Mouse (Mus musculus) CD8-positive naive resting alpha-beta T cell, adult 2 months (primary cell): ENCODE measurements around the gene Amz2.

ENCODE experiments used
- DNase-seq, 2 experiments: peaks; one replicate each; pipeline ENCODE4 v3.0.0; 2022; ENCODE audit warnings: low read depth in 2 of 2, low spot score in 2 of 2

Gene Amz2

DNA sequence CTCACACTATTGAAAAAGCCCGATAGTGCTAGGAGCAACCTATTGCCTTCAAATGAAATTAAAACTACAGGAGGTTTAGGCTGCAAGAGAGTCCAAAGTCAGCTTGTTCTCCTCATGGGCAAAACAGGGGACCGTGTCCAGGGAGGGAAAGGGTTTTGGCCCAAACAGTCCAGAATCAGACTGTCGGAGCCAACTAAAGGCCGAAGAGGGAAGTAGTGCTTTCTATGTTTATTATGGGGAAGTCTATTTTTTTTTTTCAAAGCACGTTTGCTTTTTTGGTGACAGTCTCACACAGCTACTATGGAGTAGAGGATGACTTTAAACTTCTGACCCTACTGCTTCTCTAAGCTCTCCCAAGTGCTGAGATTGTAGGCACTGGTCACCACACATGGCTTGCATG is 42.4 kb downstream of the Amz2 start:
- DNase-seq = no peak

DNA sequence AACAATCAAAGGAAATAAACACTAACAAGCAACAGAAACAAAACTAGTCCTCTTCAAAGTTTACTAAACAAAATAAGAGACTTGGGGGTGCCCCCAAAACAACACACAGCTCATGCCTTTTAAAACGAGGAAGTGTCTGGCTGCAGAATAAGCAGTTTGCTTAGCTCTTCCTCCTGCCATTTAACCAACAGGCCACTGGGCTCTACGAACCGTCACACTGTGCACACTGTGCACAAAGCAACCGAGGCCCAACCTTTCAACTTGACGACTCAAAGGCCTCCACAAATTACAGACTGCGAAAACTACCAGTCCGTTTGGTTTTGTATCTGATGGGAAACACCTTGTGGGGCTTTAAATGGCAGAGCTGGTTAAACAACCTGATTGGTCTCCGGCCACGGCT is 44.4 kb downstream of the Amz2 start:
- DNase-seq = no peak

DNA sequence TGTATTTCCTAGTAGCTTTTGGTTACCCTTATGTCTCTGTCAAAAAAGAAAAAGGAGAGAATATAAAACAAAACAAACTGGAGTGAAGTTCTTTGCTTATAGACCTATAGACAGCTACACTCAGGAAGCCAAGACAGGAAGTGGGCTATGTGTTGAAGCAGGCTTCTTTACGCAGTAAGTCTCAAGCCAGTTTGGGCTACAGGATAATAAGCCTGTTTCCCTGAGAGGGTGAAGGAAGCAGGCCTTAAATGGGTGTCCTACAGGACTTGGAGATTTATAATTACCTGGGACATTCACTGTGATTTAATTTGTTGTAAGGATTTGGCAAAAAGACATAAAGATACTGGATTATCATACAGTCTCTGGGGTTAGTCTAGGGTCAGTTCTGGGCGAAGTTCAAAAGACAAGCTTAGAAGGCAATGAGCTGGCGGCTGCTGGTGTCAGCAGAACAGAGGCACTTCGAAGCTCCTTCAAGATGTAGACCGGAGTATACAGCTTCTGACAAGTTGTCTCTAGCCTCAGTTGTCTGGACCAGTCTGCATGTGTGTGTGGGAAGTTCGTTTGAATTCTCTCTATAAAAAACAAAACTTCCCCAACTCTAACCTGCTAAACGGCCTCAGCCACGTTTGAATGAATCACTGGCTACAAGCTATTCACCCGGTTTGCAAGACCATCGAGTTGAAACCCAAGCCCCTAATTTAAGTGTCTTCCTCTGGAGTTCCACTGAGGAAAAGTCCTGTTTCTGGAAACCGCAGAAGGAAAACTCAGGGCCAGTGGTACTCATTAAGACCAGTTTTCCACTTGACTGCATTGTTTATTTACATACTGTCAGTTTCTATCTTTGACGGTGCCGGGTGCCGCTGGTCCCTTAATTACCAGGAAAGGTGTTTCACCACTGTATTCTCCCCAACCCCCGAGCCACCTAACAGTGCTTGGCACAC is 45.4 kb downstream of the Amz2 start:
- DNase-seq = peak in 1 of 2 experiments; percentile 38

DNA sequence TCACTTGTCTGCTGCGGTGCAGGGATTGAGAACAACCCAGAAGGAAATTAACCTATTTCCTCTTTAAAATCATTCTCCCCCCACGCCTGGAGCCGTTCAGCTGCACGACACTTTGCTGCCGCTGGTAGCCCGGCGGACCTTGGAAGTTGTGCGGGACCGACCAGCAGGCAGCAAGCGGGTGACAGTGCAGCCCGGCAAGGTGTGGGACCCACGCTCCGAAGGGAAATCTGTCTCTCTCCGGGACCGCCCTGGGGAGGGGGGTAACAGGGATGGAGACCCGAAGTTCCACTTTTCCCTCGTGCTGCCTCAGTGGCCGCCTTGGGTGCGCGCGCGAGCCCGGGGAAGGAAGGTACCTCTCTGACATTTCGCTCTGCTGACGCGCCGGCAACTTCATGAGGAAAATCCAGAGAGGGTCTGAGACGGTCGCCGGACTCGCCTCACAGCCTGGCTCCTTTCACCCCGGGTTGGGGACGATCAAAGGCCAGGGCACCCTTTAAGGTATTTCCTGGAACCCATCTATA is 46.5 kb downstream of the Amz2 start:
- DNase-seq = peak; percentile 30 to 36

DNA sequence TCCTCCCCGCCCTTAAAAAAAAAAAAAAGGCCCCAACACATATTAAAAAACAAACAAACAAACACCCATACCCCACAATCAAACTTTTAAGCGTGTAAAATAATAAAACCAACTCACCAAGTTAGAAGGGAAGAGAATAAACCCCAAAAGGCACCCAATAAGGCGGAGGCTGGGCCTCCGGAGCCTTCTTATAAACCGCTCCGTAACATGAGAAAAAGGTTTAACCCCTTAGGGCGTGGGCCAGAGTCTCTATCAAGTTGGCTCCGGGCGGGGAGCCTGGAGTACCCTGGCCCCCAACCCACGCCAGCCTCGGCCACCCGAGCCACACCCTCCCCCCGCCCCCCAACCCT is 47.0 kb downstream of the Amz2 start:
- DNase-seq = no peak

DNA sequence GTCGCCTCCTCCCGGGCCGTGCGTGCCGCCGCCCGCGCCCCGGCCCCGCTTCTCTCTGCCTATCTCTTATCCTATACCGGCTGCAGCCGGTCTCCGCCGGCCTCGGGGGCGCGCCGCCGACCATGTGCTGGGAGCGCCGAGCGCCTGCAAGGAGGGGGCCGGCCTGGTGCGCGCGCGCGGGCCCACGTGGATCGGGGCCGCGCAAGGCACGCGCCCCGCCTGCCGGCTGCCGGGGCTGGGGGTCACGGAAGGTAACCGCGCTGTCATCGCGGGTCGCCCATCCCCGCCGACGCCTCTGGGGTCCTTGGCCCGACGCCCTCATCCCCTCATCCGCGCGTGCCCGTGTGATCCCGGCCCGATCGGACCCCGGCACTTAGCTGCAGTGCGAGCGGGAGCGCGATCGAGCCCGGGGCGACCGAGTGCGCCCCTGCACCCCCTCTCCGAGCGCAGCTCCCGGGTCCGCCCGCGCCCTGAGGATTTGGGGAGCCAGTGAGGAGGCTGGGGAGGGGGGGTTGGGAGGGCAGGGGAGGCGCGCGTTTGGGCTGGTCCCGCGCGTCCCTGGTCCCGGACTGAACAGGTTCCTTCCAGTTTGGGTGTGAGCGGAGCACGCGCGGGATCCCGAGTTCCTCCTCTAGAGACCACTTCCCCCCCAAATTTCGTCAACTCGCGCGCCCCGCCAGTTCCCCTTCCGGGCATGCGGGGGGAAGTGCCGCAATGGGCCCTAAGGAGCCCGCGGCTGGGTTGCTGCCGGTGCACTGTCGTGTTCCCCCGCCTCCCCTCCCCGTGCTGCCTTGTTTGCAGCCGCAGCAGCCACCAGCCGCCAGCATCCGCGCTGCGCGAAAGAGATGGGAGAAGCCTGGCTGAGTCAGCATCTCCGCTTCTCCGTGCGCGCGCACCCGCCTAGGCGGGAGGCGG is 47.7 kb downstream of the Amz2 start, which contains the start of the genes Arsg and Slc16a6:
Gene Arsg (plus strand): TSS at position 204 of the 915 bp plus-strand sequence.
Gene Slc16a6 (minus strand): TSS at position 428 of the 915 bp plus-strand sequence.
- DNase-seq = peak; percentile 87 to 90

DNA sequence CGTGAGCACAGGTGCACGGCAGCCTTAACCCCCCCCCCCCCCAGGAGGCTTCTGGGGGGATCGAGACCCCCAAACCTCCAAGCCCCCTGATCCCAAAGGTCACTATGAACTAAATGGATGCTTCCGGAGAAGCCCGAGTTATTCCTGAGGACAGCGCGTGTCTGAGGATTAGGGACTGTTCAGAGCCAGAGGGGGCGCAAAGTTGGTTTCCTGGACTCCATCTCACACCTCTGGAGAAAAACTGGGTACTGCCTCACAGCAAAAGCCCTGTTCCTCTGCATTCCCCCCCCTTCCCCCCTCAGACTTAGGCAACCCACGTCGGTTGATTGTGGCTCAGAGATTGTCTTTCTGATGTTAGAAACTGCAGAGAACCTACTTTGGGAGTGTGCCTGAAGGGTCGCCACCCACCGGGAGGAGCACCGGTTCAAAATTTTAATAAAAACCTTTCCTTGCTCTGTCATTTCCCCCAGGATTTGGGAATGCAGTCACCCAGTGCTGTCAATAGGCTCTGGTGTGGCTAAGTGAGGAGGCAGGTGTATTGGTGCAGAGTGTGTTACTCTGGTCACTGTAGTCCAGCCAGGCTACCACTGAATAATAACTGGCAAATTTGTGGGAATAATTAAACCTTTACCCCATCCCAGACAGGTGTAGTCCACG is 48.5 kb downstream of the Amz2 start:
- no peak for DNase-seq

DNA sequence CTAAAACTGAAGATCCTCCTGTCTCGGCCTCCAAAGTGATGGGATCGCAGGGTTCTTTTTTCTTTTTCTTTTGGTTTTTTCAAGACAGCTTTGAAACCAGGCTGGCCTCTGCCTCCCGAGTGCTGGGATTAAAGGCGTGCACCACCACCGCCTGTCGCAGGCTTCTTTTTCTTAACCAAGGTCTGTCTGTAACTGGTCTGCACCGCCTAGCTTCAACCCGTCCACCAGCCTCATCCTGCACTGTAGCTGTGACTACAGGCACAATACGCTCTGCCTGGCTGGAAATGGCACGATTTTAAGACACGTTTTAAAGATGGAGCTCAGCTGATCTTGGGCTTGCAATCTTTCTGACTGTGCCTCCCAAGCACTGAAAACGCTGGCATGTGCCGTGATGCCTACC is 49.1 kb downstream of the Amz2 start:
- DNase-seq = no peak

DNA sequence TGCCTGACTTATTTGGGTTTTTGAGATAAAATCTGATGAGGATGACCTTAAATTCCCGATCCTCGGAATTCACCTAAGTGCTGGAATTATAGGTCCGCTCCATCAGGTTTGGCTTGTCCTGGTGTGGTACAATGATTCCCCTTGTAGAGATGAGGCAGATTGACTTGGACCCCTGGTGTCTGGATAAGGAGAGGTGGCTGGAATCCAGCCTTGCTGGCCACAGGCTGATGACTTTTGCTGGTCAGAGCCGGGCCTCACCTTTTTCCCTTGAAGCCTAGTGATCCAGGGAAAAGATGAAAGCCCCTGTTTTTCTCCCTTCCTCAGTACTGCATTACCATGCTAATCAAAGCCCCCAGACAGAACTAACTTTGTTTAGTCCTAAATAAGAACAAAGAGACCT is 50.0 kb downstream of the Amz2 start:
- no peak for DNase-seq

DNA sequence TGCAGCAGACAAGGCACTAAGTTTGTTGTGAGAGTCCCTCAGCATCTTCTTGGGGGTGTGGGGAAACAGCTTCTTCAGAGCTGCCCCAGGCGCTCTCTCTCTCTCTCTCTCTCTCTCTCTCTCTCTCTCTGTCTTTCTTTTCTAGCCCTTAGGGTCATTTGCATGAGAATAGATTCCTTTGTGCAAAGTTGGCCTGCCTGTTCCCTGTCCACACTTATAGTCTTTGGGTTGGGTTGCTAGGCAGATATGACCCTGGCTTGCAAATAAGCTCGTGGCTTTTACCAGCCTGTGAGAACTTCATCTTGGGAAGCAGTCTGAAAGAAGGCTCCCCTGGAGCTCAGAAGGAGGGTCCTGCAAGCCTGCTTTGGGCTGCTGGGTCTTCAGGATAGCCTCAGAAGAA is 50.5 kb downstream of the Amz2 start:
- DNase-seq = no peak

DNA sequence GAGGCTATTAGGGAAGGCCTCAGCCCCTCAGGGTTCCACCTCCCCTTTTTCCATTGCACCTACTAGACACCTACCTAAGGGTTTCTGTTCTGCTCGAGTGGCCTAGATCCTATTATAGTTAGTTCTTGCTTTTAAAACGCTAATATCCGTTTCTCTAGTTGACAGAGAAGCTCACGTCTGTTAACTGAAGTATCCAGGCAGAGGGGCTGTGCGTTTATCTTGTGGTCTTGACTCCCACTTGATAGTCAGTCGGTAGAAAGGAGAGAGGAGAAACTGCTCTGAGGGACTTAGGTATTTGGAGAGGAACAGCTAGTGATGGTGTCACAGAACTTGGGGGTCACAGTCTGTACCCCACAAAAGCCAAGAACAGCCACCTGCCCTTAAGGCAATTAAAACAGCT is 50.9 kb downstream of the Amz2 start:
- no peak for DNase-seq

DNA sequence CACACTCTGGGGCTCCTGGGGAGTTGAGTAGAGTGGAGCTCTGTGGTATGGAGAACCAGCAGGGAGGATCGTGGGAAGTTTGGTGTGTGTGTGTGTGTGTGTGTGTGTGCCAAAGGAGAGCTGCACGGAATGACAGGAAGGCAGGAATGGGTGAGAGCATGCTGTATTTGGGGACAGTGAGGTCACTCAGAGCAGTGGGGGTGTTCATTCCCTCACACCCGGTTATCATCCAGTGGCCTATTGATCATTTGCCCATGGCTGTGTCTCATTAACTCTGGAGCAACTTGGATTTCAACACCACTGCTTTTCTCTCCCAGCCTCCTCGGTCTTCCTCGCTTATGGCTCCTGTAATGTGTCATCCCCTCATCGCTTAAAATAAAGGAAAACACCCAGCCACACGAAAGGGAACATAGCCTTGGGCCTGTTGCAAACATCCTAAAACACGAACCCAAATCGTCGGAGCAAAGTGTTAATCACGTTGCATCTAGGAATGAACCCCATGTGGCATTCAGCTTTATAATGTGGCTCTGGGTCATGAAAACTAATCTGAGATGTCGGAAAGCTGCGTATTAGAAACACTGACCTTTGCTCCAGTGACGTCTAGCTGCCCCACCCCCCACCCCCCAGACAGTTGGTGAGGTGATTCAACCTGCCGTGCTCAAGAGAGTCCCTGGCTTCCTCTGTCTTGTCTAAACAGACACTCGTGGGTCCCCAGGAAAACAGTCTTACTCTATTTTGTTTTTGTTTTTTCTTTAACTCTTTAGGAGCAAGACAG is 52.0 kb downstream of the Amz2 start:
- DNase-seq = no peak

DNA sequence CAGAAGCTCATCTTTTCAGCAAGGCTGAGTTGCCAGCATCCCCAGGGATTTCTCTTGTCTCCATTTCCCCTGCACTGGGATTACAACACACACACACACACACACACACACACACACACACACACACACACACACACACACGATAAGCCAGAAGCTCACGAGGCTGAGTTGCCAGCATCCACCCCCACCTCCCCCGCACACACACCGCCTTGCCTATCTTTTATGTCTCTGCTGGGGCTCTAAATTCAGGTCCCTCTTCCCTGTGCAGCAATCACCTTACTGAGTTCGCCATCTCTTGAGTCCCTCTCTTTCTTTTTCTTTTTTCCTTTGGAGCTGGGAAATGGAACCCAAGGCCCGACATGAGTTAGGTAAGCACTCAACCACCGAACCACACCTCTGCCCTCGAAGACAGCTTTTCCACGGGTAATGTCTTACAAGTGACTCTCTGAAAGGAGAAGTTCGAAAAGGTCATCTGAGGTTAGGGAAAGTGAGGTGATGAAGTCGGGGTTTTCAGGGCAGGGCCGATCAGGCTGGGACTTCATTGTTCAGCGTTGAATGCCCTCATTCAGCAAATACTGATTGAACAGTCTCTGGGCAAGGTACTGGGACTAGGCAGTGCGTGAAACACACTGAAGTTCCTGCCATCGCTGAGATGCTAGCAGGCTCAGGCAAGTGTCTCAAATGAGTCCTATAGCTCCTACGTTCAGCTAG is 54.0 kb downstream of the Amz2 start:
- no peak for DNase-seq

DNA sequence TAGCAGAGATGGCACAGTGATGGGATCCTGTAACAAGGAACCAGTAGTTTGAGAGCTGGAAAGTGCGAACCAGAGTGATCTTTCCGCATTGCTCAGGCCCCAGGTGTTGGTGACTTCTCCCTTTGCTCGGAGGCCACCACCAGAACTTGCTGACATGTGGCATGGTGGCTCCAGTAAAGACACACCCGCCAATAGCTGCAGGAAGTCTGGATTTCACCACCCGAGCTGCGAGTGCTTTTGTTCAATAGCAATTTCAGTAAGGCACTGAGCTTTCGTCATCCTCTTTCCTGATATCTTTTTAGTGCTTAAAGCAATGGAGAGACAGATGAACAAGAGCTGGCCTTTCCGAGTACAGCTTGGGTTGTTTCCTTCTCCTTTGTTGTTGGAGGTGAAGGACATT is 54.7 kb downstream of the Amz2 start:
- no peak for DNase-seq

DNA sequence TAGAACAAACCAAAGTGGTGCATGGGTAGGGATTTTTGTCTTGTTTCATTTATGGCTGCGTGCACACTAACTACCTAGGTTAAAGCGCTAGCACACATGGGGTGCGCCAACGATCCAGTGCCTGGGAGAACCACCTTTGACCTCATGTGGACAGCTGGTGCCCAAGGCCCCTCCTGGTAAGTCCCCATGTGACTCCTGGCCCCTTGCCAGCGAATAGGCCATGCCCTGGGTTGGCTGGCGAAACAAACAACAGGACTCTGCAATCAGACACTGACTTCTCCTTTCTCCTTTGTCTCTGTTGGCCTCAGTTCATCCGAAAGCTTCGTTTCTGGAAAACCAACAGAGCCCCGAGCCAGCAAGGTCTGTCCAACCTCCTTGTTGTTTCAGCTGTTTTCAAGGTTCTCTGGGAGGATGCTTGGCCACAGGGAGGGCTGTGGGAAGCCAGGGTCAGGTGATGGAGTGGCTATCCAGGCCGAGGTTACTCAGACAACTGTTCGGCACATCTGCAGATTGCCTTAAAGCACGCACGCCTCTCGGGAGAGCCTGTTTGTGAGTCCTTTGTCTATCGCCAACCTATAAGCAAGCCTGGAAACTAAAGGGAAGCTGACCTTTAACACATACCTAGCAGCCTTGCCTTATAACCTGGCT is 59.8 kb downstream of the Amz2 start:
- DNase-seq = no peak

DNA sequence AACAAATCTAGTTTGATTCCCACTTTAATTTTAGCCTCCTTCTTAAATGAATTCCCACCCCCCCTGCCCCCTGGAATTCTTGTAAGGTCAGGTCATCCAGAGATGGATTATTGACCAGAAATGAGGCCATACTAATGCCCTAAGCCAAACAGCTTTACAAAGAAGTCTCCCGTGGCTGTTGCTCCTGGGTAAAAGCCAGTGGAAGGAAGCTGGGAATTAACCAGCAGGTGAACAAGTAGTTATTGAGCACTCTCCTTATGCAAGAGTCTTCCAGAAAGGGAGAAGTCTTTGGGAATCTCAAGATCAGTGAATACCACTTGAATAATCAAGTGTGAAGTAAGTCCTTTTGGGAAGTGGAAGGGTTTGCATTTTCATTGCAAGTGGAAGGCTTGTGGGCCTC is 61.4 kb downstream of the Amz2 start:
- no peak for DNase-seq

DNA sequence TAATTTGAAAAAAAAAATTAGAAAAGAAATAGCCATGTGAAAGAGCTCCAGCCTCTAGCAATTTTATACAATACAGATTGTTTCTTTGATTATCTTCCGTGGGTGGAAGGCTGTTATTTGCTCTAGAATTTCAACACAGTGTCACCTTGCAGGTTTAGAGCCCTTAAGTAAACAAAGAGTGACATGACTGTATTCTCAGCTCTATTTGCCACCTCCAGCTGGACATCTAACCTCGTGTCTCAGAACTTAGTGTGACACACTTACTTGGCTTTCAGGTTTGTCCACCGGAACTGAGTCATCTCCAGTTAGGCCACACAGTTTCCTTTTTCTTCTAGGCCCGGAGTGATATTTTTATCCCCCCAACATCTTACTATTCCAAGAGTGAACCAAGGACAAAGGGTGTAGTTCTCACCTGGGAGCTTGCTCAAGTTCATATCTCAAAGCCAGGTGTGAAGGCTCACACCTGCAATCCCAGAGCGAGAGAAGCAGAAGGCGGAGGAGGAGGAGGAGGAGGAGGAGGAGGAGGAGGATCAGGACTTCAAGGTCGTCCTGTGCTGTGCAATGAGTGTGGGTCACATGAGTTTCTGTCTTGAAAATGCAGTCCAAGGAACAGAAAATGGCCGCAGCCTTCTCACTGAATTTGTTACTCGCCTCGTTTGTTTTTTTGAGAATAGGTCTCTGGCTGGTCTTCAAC is 62.4 kb downstream of the Amz2 start:
- DNase-seq = no peak

DNA sequence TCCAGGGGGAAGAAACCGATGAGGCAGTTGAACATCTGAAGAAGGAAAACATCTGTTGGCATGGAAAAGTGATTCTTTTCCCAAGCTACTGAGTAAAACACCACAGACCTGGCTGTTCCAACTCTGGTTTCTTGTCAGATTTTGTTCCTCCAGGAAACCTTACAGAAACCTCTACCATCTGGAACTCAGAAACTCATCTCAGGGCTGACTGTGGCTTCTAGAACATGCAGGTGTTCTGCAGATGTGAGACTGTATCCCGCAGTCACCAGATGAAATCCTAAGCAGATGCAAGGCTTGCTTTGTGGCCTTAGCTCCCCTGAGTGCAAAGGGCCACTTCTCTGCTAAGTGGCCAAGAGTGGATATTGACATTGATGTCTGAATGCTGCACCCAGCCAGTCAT is 64.0 kb downstream of the Amz2 start:
- DNase-seq = no peak

DNA sequence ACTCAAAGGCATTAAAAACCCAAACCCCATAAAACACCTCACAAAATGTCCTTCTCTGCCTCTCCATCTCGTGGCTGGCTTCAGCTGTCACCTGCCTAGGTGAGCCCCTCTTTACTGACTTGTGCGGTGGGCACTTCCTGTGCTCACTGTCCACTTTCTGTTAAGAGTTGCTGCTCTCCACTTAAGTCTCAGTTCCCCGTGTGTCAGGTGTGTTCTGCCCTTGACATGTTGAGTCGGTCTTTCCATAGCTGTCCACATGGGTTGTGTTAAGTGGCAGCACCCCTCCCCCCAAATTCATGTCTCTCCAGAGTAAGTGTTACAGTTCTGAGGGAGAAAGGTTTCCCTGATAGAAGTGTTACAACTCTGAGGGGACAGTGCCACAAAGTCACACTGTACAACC is 66.1 kb downstream of the Amz2 start:
- DNase-seq = no peak
